Mouse (Mus musculus) megakaryocyte, embryonic 14.5 days (primary cell): Measurements from ENCODE around the gene Phactr3.

Experiments
- FLI1 ChIP-seq: IDR thresholded peaks from 2 replicates; pipeline ENCODE4 v1.6.1; 2012; ENCODE audit warnings: low read length, inconsistent platforms, mixed read lengths
- GATA1 ChIP-seq: IDR thresholded peaks from 3 replicates; pipeline ENCODE4 v1.6.1; 2012; ENCODE audit warnings: mixed read lengths, low read length, inconsistent platforms, borderline replicate concordance

DNA sequence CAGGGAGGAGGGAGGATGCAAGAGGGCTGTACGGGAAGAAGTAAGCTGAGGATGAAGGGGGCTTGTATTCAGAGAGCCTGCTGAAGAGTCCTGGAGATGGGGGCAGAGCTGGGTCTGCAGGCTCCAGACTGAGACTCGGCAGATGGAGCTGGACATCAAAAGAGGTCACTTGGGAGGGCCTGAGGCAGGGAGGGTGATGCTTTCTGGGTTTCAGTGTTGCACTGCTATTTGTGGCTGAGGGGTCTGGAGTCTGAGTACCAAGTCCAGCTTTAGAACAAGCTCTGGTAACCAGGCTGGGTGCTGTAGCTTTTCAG lies 2.6 kb downstream of the Phactr3 start:
- TF ChIP-seq GATA1, result no peak
- TF ChIP-seq FLI1, result no peak
